Mouse (Mus musculus) embryonic facial prominence, embryonic 11.5 days (tissue): ENCODE measurements around the gene Zfp82. TPM values are rescaled to one million over a fixed set of nuclear protein-coding genes. Genes with fewer than 3 reads are reported as not detected.
"Not testable (repeated sequence)": the region's sequence is repeated elsewhere in the genome, so short reads cannot be mapped to it uniquely, and the experiment has no call there.

ENCODE experiments used
- ATAC-seq: fragments of 200-750 bp; cut with Nextera tagmentation; replicated peaks from 2 replicates; pipeline ENCODE4 v1.8.0; 2017; ENCODE audit warnings: low read depth; ENCODE audit not compliant: insufficient number of reproducible peaks, low FRiP score, low TSS enrichment
- DNase-seq: peaks from one replicate; pipeline ENCODE4 v3.0.0-alpha.2; 2015; ENCODE audit warnings: low spot score
- H3K27ac ChIP-seq: fragments of 300-500 bp; sonication (generic); replicated peaks from 2 replicates; pipeline ENCODE4 v1.5.1; 2014; ENCODE audit warnings: mild to moderate bottlenecking, low read depth, low read length, control low read depth
- H3K27me3 ChIP-seq: fragments of 300-500 bp; sonication (generic); 2 replicates; pipeline ENCODE4 v1.6.1; 2014; ENCODE audit warnings: mild to moderate bottlenecking, low read length, moderate library complexity, mixed read lengths; ENCODE audit not compliant: control insufficient read depth, insufficient read depth
- H3K36me3 ChIP-seq: fragments of 300-500 bp; sonication (generic); replicated peaks from 2 replicates; pipeline ENCODE4 v1.6.1; 2014; ENCODE audit warnings: low read depth, mild to moderate bottlenecking, low read length, moderate library complexity, mixed read lengths; ENCODE audit not compliant: control insufficient read depth, insufficient read depth
- H3K4me1 ChIP-seq: fragments of 300-500 bp; sonication (generic); 2 replicates; pipeline ENCODE4 v1.6.1; 2014; ENCODE audit warnings: low read length, mixed read lengths; ENCODE audit not compliant: control insufficient read depth, insufficient read depth
- H3K4me2 ChIP-seq: fragments of 300-500 bp; sonication (generic); 2 replicates; pipeline ENCODE4 v1.6.1; 2014; ENCODE audit warnings: low read depth, mild to moderate bottlenecking, control low read depth, low read length, moderate library complexity
- H3K4me3 ChIP-seq: fragments of 300-500 bp; sonication (generic); 2 replicates; pipeline ENCODE4 v1.5.1; 2014; ENCODE audit warnings: low read depth, low read length, control low read depth
- H3K9ac ChIP-seq: fragments of 300-500 bp; sonication (generic); replicated peaks from 2 replicates; pipeline ENCODE4 v1.6.1; 2014; ENCODE audit warnings: mild to moderate bottlenecking, control low read depth, low read length
- H3K9me3 ChIP-seq: fragments of 300-500 bp; sonication (generic); replicated peaks from 2 replicates; pipeline ENCODE4 v1.6.1; 2016; ENCODE audit warnings: mild to moderate bottlenecking, low read length, inconsistent platforms, mixed read lengths; ENCODE audit not compliant: control insufficient read depth
- WGBS: fragments of 180-500 bp; shearing (Covaris S2); extraction: QIAGEN DNeasy Blood & Tissue Kit; methylation state at CpG from one replicate; pipeline ENCODE4 v1.1.7; 2014; 5-methylcytosine and 5-hydroxymethylcytosine counted together
- polyA plus RNA-seq: library from polyadenylated mRNA; unstranded; fragments of >200 nt; fragmentation: Nextera tagmentation; extraction: Ambion mirVana; gene quantifications from 2 replicates; pipeline ENCODE4 v1.2.1, GENCODE M21; 2014

The Zfp82 gene
- polyA plus RNA-seq, result 3.4 and 4.2 TPM in 2 replicates

GRCm38 (mm10) chr7:30072146-30073028 is at the start of gene Zfp82:
Gene Zfp82 (minus strand): TSS chr7:30072900.
- Histone ChIP-seq H3K9ac (peak within 1 kb of the TSS; percentile 84), H3K9me3 (no peaks in the 10 kb centered on the region), H3K36me3 (no peaks in the 10 kb centered on the region; the same call in 1 of the 2 replicates), H3K4me1 (no peaks in the 10 kb centered on the region), H3K27me3 (no peaks in the 10 kb centered on the region), H3K4me3 (peak within 1 kb of the TSS; percentile 75), H3K4me2 (peak within 1 kb of the TSS; percentile 85), H3K27ac (peak within 1 kb of the TSS; percentile 2; the same call in 1 of the 2 replicates)
- ATAC-seq (peak; percentile 83), DNase-seq (peak; percentile 90)
- WGBS, result under 1% methylated on average over 50 of the region's 50 CpGs

- ATAC-seq, result no peak; the same call in 1 of the 2 replicates
- WGBS, result 8% methylated on average over 15 of the region's 15 CpGs
- H3K27ac ChIP-seq, result 0 out of 2 replicates have a peak overlapping the region, but pooled peaks have one; percentile 48
Observed at GRCm38 (mm10) chr7:30122188-30122530, 49.5 kb upstream of the Zfp82 start.

GRCm38 (mm10) chr7:30121308-30122187 is 48.8 kb upstream of the Zfp82 start, which contains the start of gene Zfp382:
Gene Zfp382 (plus strand): TSS chr7:30121942.
- Histone ChIP-seq H3K27me3 (no peaks in the 10 kb centered on the region), H3K9ac (peak within 1 kb of the TSS; percentile 70), H3K36me3 (no peaks in the 10 kb centered on the region), H3K27ac (peak within 1 kb of the TSS; percentile 48; the same call in 1 of the 2 replicates), H3K9me3 (no peaks in the 10 kb centered on the region), H3K4me3 (peak within 1 kb of the TSS; percentile 57), H3K4me1 (no peaks in the 10 kb centered on the region), H3K4me2 (peak within 1 kb of the TSS; percentile 78)
- under 1% methylated on average over 60 of the region's 61 CpGs for WGBS
- peak; percentile 96 for ATAC-seq
- DNase-seq, result peak; percentile 94

More at GRCm38 (mm10) chr7:30122188-30122530, 49.5 kb upstream of the Zfp82 start:
- H3K4me2 ChIP-seq, result peak overlapping the region; percentile 78
- H3K36me3 ChIP-seq, result no peaks in the 10 kb centered on the region
- peak; percentile 36 for DNase-seq
- H3K9ac ChIP-seq, result peak overlapping the region; percentile 70
- no peaks in the 10 kb centered on the region for H3K9me3 ChIP-seq
- H3K27me3 ChIP-seq, result no peaks in the 10 kb centered on the region
- H3K4me3 ChIP-seq, result peak overlapping the region; percentile 57
- no peaks in the 10 kb centered on the region for H3K4me1 ChIP-seq

- not testable (repeated sequence) for ATAC-seq, H3K4me3 ChIP-seq, H3K27ac ChIP-seq, DNase-seq, H3K27me3 ChIP-seq, H3K4me1 ChIP-seq, H3K9me3 ChIP-seq, H3K4me2 ChIP-seq, H3K9ac ChIP-seq, H3K36me3 ChIP-seq
- WGBS, result 93% methylated on average over 12 of the region's 12 CpGs
Observed at GRCm38 (mm10) chr7:30117935-30118334, 45.2 kb upstream of the Zfp82 start.

GRCm38 (mm10) chr7:30116076-30116475 is 43.4 kb upstream of the Zfp82 start:
- no peak overlapping the region for H3K27ac ChIP-seq
- no peak for DNase-seq
- H3K4me2 ChIP-seq, result no peak overlapping the region
- H3K9ac ChIP-seq, result no peak overlapping the region
- H3K4me1 ChIP-seq, result no peaks in the 10 kb centered on the region
- ATAC-seq, result no peak
- no peak overlapping the region for H3K4me3 ChIP-seq
- no peaks in the 10 kb centered on the region for H3K9me3 ChIP-seq
- 91% methylated on average over 5 of the region's 5 CpGs for WGBS
- H3K36me3 ChIP-seq, result no peaks in the 10 kb centered on the region
- H3K27me3 ChIP-seq, result no peaks in the 10 kb centered on the region

- Histone ChIP-seq H3K9me3 (peaks cover 3% of the 10 kb centered on the region; the same call in 1 of the 2 replicates), H3K4me3 (no peak overlapping the region), H3K36me3 (peaks cover 22% of the 10 kb centered on the region), H3K4me2 (no peak overlapping the region), H3K9ac (no peak overlapping the region), H3K27me3 (no peaks in the 10 kb centered on the region), H3K4me1 (no peaks in the 10 kb centered on the region), H3K27ac (no peak overlapping the region)
- DNase-seq (no peak), ATAC-seq (no peak)
- WGBS, result 93% methylated on average over 13 of the region's 13 CpGs
Observed at GRCm38 (mm10) chr7:30099297-30099696, 26.6 kb upstream of the Zfp82 start.

- H3K9ac ChIP-seq, result peak overlapping the region; percentile 89
- DNase-seq (peak; percentile 35), ATAC-seq (no peak)
- H3K4me1 ChIP-seq, result no peaks in the 10 kb centered on the region
- peak overlapping the region; percentile 96 for H3K27ac ChIP-seq
- H3K27me3 ChIP-seq, result no peaks in the 10 kb centered on the region
- H3K4me2 ChIP-seq, result peak overlapping the region; percentile 63
- H3K36me3 ChIP-seq, result no peaks in the 10 kb centered on the region
- H3K9me3 ChIP-seq, result no peaks in the 10 kb centered on the region
- 14% methylated on average over 5 of the region's 5 CpGs for WGBS
- H3K4me3 ChIP-seq, result peak overlapping the region; percentile 65
Observed at GRCm38 (mm10) chr7:30095551-30096125, 22.9 kb upstream of the Zfp82 start.
